Mouse (Mus musculus): Measurements from ENCODE around the gene Vmn1r29. TPM values are rescaled to one million over a fixed set of nuclear protein-coding genes. Genes with fewer than 3 reads are reported as not detected.
"Not testable (repeated sequence)": the region's sequence is repeated elsewhere in the genome, so short reads cannot be mapped to it uniquely, and the experiment has no call there.

Vmn1r29 gene
- total RNA-seq (2021) (not detected), polyA plus RNA-seq (2012; rRNA removed) (not detected in 2 replicates)
- long read RNA-seq: 0 reads

DNA sequence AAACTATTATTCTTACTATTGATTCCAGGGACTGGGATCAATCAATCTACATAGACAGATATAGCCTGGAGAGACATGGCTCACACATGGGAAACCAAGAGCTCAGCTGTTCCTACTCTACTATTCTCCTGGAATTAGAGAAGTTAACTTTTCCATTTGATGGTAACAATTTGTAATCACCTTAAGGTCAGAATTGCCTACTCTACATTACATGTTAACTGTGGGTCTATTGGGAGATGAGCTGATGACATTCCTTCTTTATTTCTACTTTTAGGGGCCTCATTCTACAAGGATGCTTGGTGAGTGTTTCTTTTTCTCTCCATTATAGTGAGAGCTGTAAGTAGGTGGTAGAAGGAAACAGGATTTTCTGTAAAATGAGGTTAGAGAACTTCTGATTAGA, at the start of gene Vmn1r29:
Gene Vmn1r29 (plus strand): TSS at position 301 of the 400 bp plus-strand sequence.
- DNase-seq: no peak

DNA sequence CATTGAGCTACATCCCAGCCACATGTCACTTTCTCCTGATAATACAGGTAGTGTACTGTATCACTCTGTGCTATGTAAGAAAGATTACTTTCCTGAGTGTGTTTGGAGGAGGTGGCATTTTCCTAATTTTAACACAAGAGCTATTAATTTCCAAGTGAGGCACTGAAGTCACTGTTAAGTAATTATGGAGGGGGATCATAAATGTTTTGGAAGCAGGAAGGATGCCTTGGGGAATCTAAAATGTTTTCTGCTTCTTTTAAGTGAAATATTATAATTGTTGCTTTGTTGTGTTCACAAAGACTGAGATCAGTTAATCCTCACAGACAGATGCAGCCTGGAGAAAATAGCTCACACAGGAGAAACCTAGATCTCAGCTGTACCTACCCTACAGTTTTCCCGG, 39.6 kb upstream of the Vmn1r29 start, which contains the start of gene Vmn1r28:
Gene Vmn1r28 (plus strand): TSS at position 301 of the 400 bp plus-strand sequence.
- DNase-seq: no peak

- DNase-seq: not testable (repeated sequence)
These were observed 21.7 kb upstream of the Vmn1r29 start for GRCm38 (mm10) chr6:58279661-58280060.

- DNase-seq: no peak
These were observed 9.1 kb upstream of the Vmn1r29 start for GRCm38 (mm10) chr6:58292201-58292600.

GRCm38 (mm10) chr6:58298511-58298910, 2.8 kb upstream of the Vmn1r29 start:
- not testable (repeated sequence) for DNase-seq

DNA sequence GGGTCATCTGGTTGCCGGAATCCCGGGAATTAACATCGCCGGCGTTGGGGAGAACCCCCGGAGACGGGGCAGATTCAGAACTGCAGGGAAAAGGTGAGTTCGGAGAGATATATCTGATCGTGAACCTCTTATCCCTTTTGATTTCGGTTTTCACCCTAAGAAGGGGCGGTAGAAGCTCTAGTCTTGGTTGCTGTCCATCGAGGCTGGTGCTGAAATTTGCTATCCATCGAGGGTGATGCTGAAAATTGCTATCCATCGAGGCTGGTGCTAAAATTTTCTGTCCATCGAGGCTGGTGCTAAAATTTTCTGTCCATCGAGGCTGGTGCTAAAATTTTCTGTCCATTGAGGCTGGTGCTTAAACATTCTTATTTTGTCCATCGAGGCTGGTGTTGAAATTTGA, 29.3 kb downstream of the Vmn1r29 start:
- not testable (repeated sequence) for DNase-seq

Other genes starting within 250 kb of the Vmn1r29 start
- not detected for gene Vmn1r27, start 82.7 kb upstream of the Vmn1r29 start, total RNA-seq (2021)
- gene Vmn1r27, start 82.7 kb upstream of the Vmn1r29 start, polyA plus RNA-seq (2012; rRNA removed): not detected in 2 replicates
- not detected for gene Vmn1r28, start 39.5 kb upstream of the Vmn1r29 start, total RNA-seq (2021)
- gene Vmn1r28, start 39.5 kb upstream of the Vmn1r29 start, polyA plus RNA-seq (2012; rRNA removed): not detected in 2 replicates
- not detected for gene Vmn1r30, start 141.8 kb downstream of the Vmn1r29 start, total RNA-seq (2021)
- gene Vmn1r30, start 141.8 kb downstream of the Vmn1r29 start, polyA plus RNA-seq (2012; rRNA removed): not detected in 2 replicates
- gene Vmn1r31, start 173.8 kb downstream of the Vmn1r29 start, total RNA-seq (2021): not detected
- not detected in 2 replicates for gene Vmn1r31, start 173.8 kb downstream of the Vmn1r29 start, polyA plus RNA-seq (2012; rRNA removed)